Mouse (Mus musculus) G1E (cell line): Measurements from ENCODE around the gene Tulp2. TPM values are rescaled to one million over a fixed set of nuclear protein-coding genes. Genes with fewer than 3 reads are reported as not detected.
A peak's percentile ranks its signal among the peaks of the same experiment; 100 is the strongest.

ENCODE experiments used
- ATAC-seq: 2 replicates; pipeline ENCODE4 v1.8.0; 2016; ENCODE audit warnings: mild to moderate bottlenecking; ENCODE audit not compliant: insufficient number of reproducible peaks, poor library complexity, low FRiP score, severe bottlenecking; ENCODE audit errors: extremely low read depth
- DNase-seq: peaks from one replicate; pipeline ENCODE4 v3.0.0; 2012; ENCODE audit warnings: low spot score
- H3K27me3 ChIP-seq: 2 replicates; pipeline ENCODE4 v1.6.1; 2012; ENCODE audit warnings: mild to moderate bottlenecking, low read length, inconsistent platforms; ENCODE audit not compliant: insufficient read depth
- H3K36me3 ChIP-seq: replicated peaks from 2 replicates; pipeline ENCODE3; 2012; ENCODE audit warnings: mild to moderate bottlenecking, inconsistent platforms
- H3K4me1 ChIP-seq: 2 replicates; pipeline ENCODE4 v1.6.1; 2012; ENCODE audit warnings: low read depth, low read length, inconsistent platforms, mixed read lengths; ENCODE audit not compliant: insufficient read depth
- H3K4me3 ChIP-seq: 2 replicates; pipeline ENCODE4 v1.5.1; 2012; ENCODE audit warnings: low read depth, mild to moderate bottlenecking, inconsistent platforms, low read length, moderate library complexity, mixed read lengths
- H3K9me3 ChIP-seq: replicated peaks from 2 replicates; pipeline ENCODE4 v1.6.1; 2012; ENCODE audit warnings: inconsistent platforms
- CTCF ChIP-seq: IDR thresholded peaks from 2 replicates; pipeline ENCODE4 v1.5.1; 2012; ENCODE audit warnings: low read depth, low read length, inconsistent platforms, mixed read lengths
- GATA1 ChIP-seq: IDR thresholded peaks from 2 replicates; pipeline ENCODE4 v1.6.1; 2012; ENCODE audit warnings: borderline replicate concordance, low read length, inconsistent platforms, mixed read lengths
- GATA2 ChIP-seq: IDR thresholded peaks from 2 replicates; pipeline ENCODE4 v1.6.1; 2012; ENCODE audit warnings: low read depth, low read length, inconsistent platforms, borderline replicate concordance
- POLR2AphosphoS5 ChIP-seq: IDR thresholded peaks from 2 replicates; pipeline ENCODE4 v1.6.1; 2012; ENCODE audit warnings: low read depth, low read length, inconsistent platforms; ENCODE audit not compliant: insufficient replicate concordance
- TAL1 ChIP-seq: conservative IDR thresholded peaks from 2 replicates; pipeline ENCODE4 v1.6.1; 2012; ENCODE audit warnings: low read depth, low read length, inconsistent platforms, mixed read lengths
- polyA plus RNA-seq: library from polyadenylated mRNA; stranded (reverse); fragments of >175 nt; gene quantifications from 2 replicates; pipeline ENCODE4 v1.2.3, GENCODE M21; 2012
- total RNA-seq, 2 experiments: library from RNA; stranded (forward) in 1 of 2; stranded (reverse) in 1 of 2; fragments of 200-1000 nt in 1 of 2; fragments of >200 nt in 1 of 2; fragmentation: Nextera tagmentation in 1 of 2; gene quantifications; 2 replicates each; pipeline ENCODE4 v1.2.3; 2014 to 2017

The Tulp2 gene
- total RNA-seq (2014; fragmentation: Nextera tagmentation), result 0.98 and 1.1 TPM in 2 replicates
- 0.23 and 0.49 TPM in 2 replicates for total RNA-seq (2017)
- polyA plus RNA-seq, result 1.0 and 1.7 TPM in 2 replicates

DNA sequence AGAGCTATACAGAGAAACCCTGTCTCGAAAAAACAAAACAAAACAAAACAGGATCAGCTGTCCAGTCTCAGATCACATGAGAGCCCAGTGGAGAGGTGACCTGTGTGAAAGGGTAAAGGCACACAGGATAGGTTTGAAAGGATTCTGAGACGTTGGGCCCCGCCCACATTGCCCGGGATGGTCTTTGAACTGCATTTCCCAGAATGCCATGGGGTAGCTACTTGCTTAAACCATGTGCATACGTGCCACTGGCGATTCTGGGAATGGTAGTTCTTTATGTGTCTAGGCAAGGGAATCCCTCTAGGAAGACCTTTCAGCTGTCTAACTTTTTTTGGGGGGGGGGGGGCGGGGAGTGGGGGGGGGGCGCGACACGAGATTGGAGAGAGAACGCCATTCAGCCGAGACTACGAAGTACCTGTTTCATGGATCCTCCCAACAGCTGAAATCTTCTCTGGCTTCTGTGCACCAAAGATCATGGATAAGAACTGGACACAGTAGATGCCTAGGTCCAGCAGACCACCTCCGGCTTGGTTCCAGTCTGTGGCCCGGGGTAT is at the start of gene Tulp2:
Gene Tulp2, plus strand, starts transcription at position 504 of the 554 bp plus-strand sequence.
- Histone ChIP-seq H3K4me1 (peaks cover 41% of the 10 kb centered on the region), H3K36me3 (peaks cover 28% of the 10 kb centered on the region), H3K4me3 (no peak within 1 kb of the TSS), H3K27me3 (peaks cover 4% of the 10 kb centered on the region; the same call in 1 of the 2 replicates), H3K9me3 (no peaks in the 10 kb centered on the region)
- ATAC-seq (no peak), DNase-seq (no peak)
- TF ChIP-seq GATA2 (no peak), CTCF (no peak)

- Histone ChIP-seq H3K36me3 (peaks cover 74% of the 10 kb centered on the region), H3K27me3 (no peaks in the 10 kb centered on the region), H3K9me3 (no peaks in the 10 kb centered on the region), H3K4me3 (peak overlapping the region; percentile 73), H3K4me1 (peaks cover 81% of the 10 kb centered on the region)
- no peak for ATAC-seq
- no peak for DNase-seq
- TF ChIP-seq GATA1 (no peak), CTCF (no peak), GATA2 (no peak), TAL1 (no peak), POLR2AphosphoS5 (no peak)
These were observed 47.9 kb upstream of the Tulp2 start for GRCm38 (mm10) chr7:45433835-45434202.

- H3K9me3 ChIP-seq, result no peaks in the 10 kb centered on the region
- peaks cover 77% of the 10 kb centered on the region for H3K4me1 ChIP-seq
- H3K4me3 ChIP-seq, result peak within 1 kb of the TSS; percentile 73
- H3K36me3 ChIP-seq, result peaks cover 72% of the 10 kb centered on the region
- H3K27me3 ChIP-seq, result no peaks in the 10 kb centered on the region
- TF ChIP-seq GATA1 (no peak), CTCF (peak; percentile 87)
- peak; percentile 93 for ATAC-seq
- peak; percentile 95 for DNase-seq
These were observed 47.3 kb upstream of the Tulp2 start, which contains the start of gene Gys1 for GRCm38 (mm10) chr7:45434203-45435015. Gys1 (plus strand) TSS chr7:45434844.

- no peaks in the 10 kb centered on the region for H3K9me3 ChIP-seq
- no peaks in the 10 kb centered on the region for H3K27me3 ChIP-seq
- no peak for TF ChIP-seq POLR2AphosphoS5
- TF ChIP-seq TAL1, result no peak
- no peak for TF ChIP-seq GATA2
- no peak for TF ChIP-seq CTCF
- no peak for TF ChIP-seq GATA1
- DNase-seq, result no peak
- peaks cover 73% of the 10 kb centered on the region for H3K4me1 ChIP-seq
- H3K4me3 ChIP-seq, result peak overlapping the region; percentile 73
- H3K36me3 ChIP-seq, result peaks cover 72% of the 10 kb centered on the region
- no peak for ATAC-seq
These were observed 46.6 kb upstream of the Tulp2 start for GRCm38 (mm10) chr7:45435038-45435437.

DNA sequence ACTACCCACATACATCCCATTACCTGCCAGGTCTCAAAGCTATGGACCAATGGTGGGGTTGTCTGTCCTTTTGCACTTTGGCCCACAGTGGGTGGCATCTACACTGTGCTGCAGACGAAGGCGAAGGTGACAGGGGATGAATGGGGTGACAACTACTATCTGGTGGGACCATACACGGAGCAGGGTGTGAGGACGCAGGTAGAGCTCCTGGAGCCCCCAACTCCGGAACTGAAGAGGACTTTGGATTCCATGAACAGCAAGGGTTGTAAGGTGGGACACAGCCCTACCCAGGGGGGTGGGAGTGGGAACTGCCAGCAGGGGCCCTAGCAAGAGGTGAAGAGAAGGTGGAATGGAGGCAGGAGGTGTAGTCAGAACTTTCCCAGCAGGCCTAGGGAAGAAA is 45.2 kb upstream of the Tulp2 start:
- ATAC-seq (no peak), DNase-seq (no peak)
- Histone ChIP-seq H3K4me1 (peaks cover 59% of the 10 kb centered on the region), H3K36me3 (peaks cover 72% of the 10 kb centered on the region), H3K9me3 (no peaks in the 10 kb centered on the region), H3K27me3 (no peaks in the 10 kb centered on the region), H3K4me3 (no peak overlapping the region)
- TF ChIP-seq POLR2AphosphoS5 (no peak), GATA2 (no peak), TAL1 (no peak), GATA1 (no peak), CTCF (no peak)

- Histone ChIP-seq H3K27me3 (no peaks in the 10 kb centered on the region), H3K4me1 (peaks cover 53% of the 10 kb centered on the region), H3K36me3 (peaks cover 72% of the 10 kb centered on the region), H3K4me3 (no peak overlapping the region), H3K9me3 (no peaks in the 10 kb centered on the region)
- no peak for DNase-seq
- ATAC-seq, result no peak
- TF ChIP-seq GATA2 (no peak), POLR2AphosphoS5 (no peak), GATA1 (no peak), CTCF (no peak), TAL1 (no peak)
These were observed 44.6 kb upstream of the Tulp2 start for GRCm38 (mm10) chr7:45437046-45437445.
